Mouse (Mus musculus) midbrain, embryonic 12.5 days (tissue): ENCODE data around the gene Mrto4. TPM values are rescaled to one million over a fixed set of nuclear protein-coding genes. Genes with fewer than 3 reads are reported as not detected.
"Not testable (repeated sequence)": the region's sequence is repeated elsewhere in the genome, so short reads cannot be mapped to it uniquely, and the experiment has no call there.

ENCODE experiments used
- ATAC-seq: fragments of 200-750 bp; cut with Nextera tagmentation; 2 replicates; pipeline ENCODE4 v1.8.0; 2017; ENCODE audit warnings: low read depth, moderate TSS enrichment, moderate library complexity; ENCODE audit not compliant: low FRiP score
- H3K27ac ChIP-seq: fragments of 300-500 bp; sonication (generic); replicated peaks from 2 replicates; pipeline ENCODE4 v1.5.1; 2016; ENCODE audit warnings: mild to moderate bottlenecking
- H3K27me3 ChIP-seq: fragments of 300-500 bp; sonication (generic); 2 replicates; pipeline ENCODE4 v1.6.1; 2016; ENCODE audit warnings: mild to moderate bottlenecking
- H3K36me3 ChIP-seq: fragments of 300-500 bp; sonication (generic); 2 replicates; pipeline ENCODE4 v1.6.1; 2016
- H3K4me1 ChIP-seq: fragments of 300-500 bp; sonication (generic); 2 replicates; pipeline ENCODE4 v1.6.1; 2016
- H3K4me2 ChIP-seq: fragments of 300-500 bp; sonication (generic); replicated peaks from 2 replicates; pipeline ENCODE4 v1.6.1; 2016; ENCODE audit warnings: mild to moderate bottlenecking, moderate library complexity
- H3K4me3 ChIP-seq: fragments of 300-500 bp; sonication (generic); 2 replicates; pipeline ENCODE4 v1.5.1; 2016; ENCODE audit warnings: mild to moderate bottlenecking
- H3K9ac ChIP-seq: fragments of 300-500 bp; sonication (generic); replicated peaks from 2 replicates; pipeline ENCODE4 v1.6.1; 2016; ENCODE audit warnings: mild to moderate bottlenecking, moderate library complexity
- H3K9me3 ChIP-seq: fragments of 300-500 bp; sonication (generic); 2 replicates; pipeline ENCODE4 v1.6.1; 2016; ENCODE audit warnings: mild to moderate bottlenecking
- WGBS: fragments of 180-500 bp; shearing (Covaris S2); methylation state at CpG from one replicate; pipeline ENCODE4 v1.1.7; 2016; 5-methylcytosine and 5-hydroxymethylcytosine counted together
- polyA plus RNA-seq: library from polyadenylated mRNA; unstranded; fragments of >200 nt; fragmentation: Nextera tagmentation; extraction: Ambion mirVana; gene quantifications from 2 replicates; pipeline ENCODE4 v1.2.1, GENCODE M21; 2016

Mrto4 gene
- 106 TPM in 2 replicates for polyA plus RNA-seq

- H3K9me3 ChIP-seq, result no peaks in the 10 kb centered on the region
- H3K9ac ChIP-seq, result peak within 1 kb of the TSS; percentile 86
- under 1% methylated on average over 64 of the region's 64 CpGs for WGBS
- H3K27ac ChIP-seq, result peak within 1 kb of the TSS; percentile 96
- H3K4me3 ChIP-seq, result peak within 1 kb of the TSS; percentile 83
- peaks cover 55% of the 10 kb centered on the region for H3K36me3 ChIP-seq
- no peaks in the 10 kb centered on the region for H3K27me3 ChIP-seq
- peaks cover 19% of the 10 kb centered on the region for H3K4me1 ChIP-seq
- ATAC-seq, result peak; percentile 96
- H3K4me2 ChIP-seq, result peak within 1 kb of the TSS; percentile 83
Observed at GRCm38 (mm10) chr4:139351931-139352711, at the start of gene Mrto4, which contains the start of the genes Emc1 and Ubr4. Gene Mrto4, minus strand, starts transcription at chr4:139352576. Gene Emc1, plus strand, starts transcription at chr4:139352587. Gene Ubr4, plus strand, starts transcription at chr4:139352609.

GRCm38 (mm10) chr4:139400487-139400886 is 48.1 kb upstream of the Mrto4 start:
- no peaks in the 10 kb centered on the region for H3K4me1 ChIP-seq
- H3K4me2 ChIP-seq, result no peak overlapping the region
- no peaks in the 10 kb centered on the region for H3K27me3 ChIP-seq
- no peaks in the 10 kb centered on the region for H3K9me3 ChIP-seq
- H3K9ac ChIP-seq, result no peak overlapping the region
- peaks cover 96% of the 10 kb centered on the region for H3K36me3 ChIP-seq
- no peak for ATAC-seq
- H3K4me3 ChIP-seq, result no peak overlapping the region
- no peak overlapping the region for H3K27ac ChIP-seq
- 86% methylated on average over 5 of the region's 5 CpGs for WGBS

GRCm38 (mm10) chr4:139395431-139395830 is 43.1 kb upstream of the Mrto4 start:
- Histone ChIP-seq H3K9ac (no peak overlapping the region), H3K27me3 (no peaks in the 10 kb centered on the region), H3K4me3 (no peak overlapping the region), H3K36me3 (peaks cover 95% of the 10 kb centered on the region), H3K4me1 (no peaks in the 10 kb centered on the region), H3K9me3 (no peaks in the 10 kb centered on the region), H3K4me2 (no peak overlapping the region), H3K27ac (no peak overlapping the region)
- WGBS, result 86% methylated on average over 2 of the region's 2 CpGs
- no peak for ATAC-seq

- WGBS, result 89% methylated on average over 4 of the region's 4 CpGs
- Histone ChIP-seq H3K27ac (no peak overlapping the region), H3K36me3 (peaks cover 54% of the 10 kb centered on the region), H3K9me3 (no peaks in the 10 kb centered on the region), H3K4me2 (no peak overlapping the region), H3K27me3 (no peaks in the 10 kb centered on the region), H3K4me3 (no peak overlapping the region), H3K4me1 (no peaks in the 10 kb centered on the region), H3K9ac (no peak overlapping the region)
- no peak for ATAC-seq
Observed at GRCm38 (mm10) chr4:139389557-139389956, 37.2 kb upstream of the Mrto4 start.

- no peak overlapping the region for H3K9ac ChIP-seq
- no peak for ATAC-seq
- 63% methylated on average over 6 of the region's 6 CpGs for whole genome bisulfite sequencing
- H3K4me1 ChIP-seq, result peaks cover 12% of the 10 kb centered on the region
- no peak overlapping the region for H3K4me2 ChIP-seq
- H3K27me3 ChIP-seq, result no peaks in the 10 kb centered on the region
- H3K36me3 ChIP-seq, result peaks cover 30% of the 10 kb centered on the region
- H3K27ac ChIP-seq, result no peak overlapping the region
- H3K9me3 ChIP-seq, result no peaks in the 10 kb centered on the region
- no peak overlapping the region for H3K4me3 ChIP-seq
Observed at GRCm38 (mm10) chr4:139386869-139387319, 34.5 kb upstream of the Mrto4 start.

GRCm38 (mm10) chr4:139385841-139386240 is 33.5 kb upstream of the Mrto4 start:
- not testable (repeated sequence) for H3K9ac ChIP-seq, H3K27me3 ChIP-seq, ATAC-seq, H3K27ac ChIP-seq, H3K4me2 ChIP-seq, H3K4me3 ChIP-seq, H3K9me3 ChIP-seq
- 93% methylated on average over 5 of the region's 5 CpGs for WGBS
- peaks cover 19% of the 10 kb centered on the region for H3K36me3 ChIP-seq
- peaks cover 20% of the 10 kb centered on the region for H3K4me1 ChIP-seq

- H3K36me3 ChIP-seq, result peaks cover 8% of the 10 kb centered on the region
- H3K4me2 ChIP-seq, result peak overlapping the region; percentile 98
- 87% methylated on average over 7 of the region's 7 CpGs for WGBS
- H3K4me1 ChIP-seq, result peaks cover 26% of the 10 kb centered on the region
- H3K27me3 ChIP-seq, result no peaks in the 10 kb centered on the region
- no peaks in the 10 kb centered on the region for H3K9me3 ChIP-seq
- ATAC-seq, result no peak
- no peak overlapping the region for H3K27ac ChIP-seq
- no peak overlapping the region for H3K4me3 ChIP-seq
- H3K9ac ChIP-seq, result 0 out of 2 replicates have a peak overlapping the region, but pooled peaks have one; percentile 21
Observed at GRCm38 (mm10) chr4:139382231-139382630, 29.9 kb upstream of the Mrto4 start.

GRCm38 (mm10) chr4:139381452-139381845 is 29.1 kb upstream of the Mrto4 start:
- Histone ChIP-seq H3K4me2 (peak overlapping the region; percentile 98), H3K27ac (no peak overlapping the region), H3K27me3 (no peaks in the 10 kb centered on the region), H3K4me1 (peaks cover 26% of the 10 kb centered on the region), H3K4me3 (peak overlapping the region; percentile 91), H3K36me3 (peaks cover 12% of the 10 kb centered on the region), H3K9ac (peak overlapping the region; percentile 90), H3K9me3 (no peaks in the 10 kb centered on the region)
- no peak for ATAC-seq
- WGBS, result 57% methylated on average over 4 of the region's 4 CpGs

- no peak; the same call in none of the 2 replicates for ATAC-seq
- peak overlapping the region; percentile 90 for H3K9ac ChIP-seq
Observed at GRCm38 (mm10) chr4:139380775-139381451, 28.5 kb upstream of the Mrto4 start.

GRCm38 (mm10) chr4:139380207-139380748 is 27.9 kb upstream of the Mrto4 start:
- peak overlapping the region; percentile 81 for H3K27ac ChIP-seq
- no peaks in the 10 kb centered on the region for H3K9me3 ChIP-seq
- H3K36me3 ChIP-seq, result peaks cover 22% of the 10 kb centered on the region
- H3K4me1 ChIP-seq, result peaks cover 26% of the 10 kb centered on the region
- peak overlapping the region; percentile 98 for H3K4me2 ChIP-seq
- peak overlapping the region; percentile 91 for H3K4me3 ChIP-seq
- under 1% methylated on average over 54 of the region's 54 CpGs for WGBS
- peak overlapping the region; percentile 90 for H3K9ac ChIP-seq
- no peaks in the 10 kb centered on the region for H3K27me3 ChIP-seq
- ATAC-seq, result peak; percentile 95

More at GRCm38 (mm10) chr4:139380775-139381451, 28.5 kb upstream of the Mrto4 start:
- peaks cover 26% of the 10 kb centered on the region for H3K4me1 ChIP-seq
- no peaks in the 10 kb centered on the region for H3K27me3 ChIP-seq
- peaks cover 16% of the 10 kb centered on the region for H3K36me3 ChIP-seq
- peak overlapping the region; percentile 81 for H3K27ac ChIP-seq
- H3K9me3 ChIP-seq, result no peaks in the 10 kb centered on the region
- H3K4me2 ChIP-seq, result peak overlapping the region; percentile 98
- 5% methylated on average over 37 of the region's 44 CpGs for WGBS
- H3K4me3 ChIP-seq, result peak overlapping the region; percentile 91

- WGBS, result 18% methylated on average over 8 of the region's 8 CpGs
- no peak for ATAC-seq
- peak overlapping the region; percentile 91 for H3K4me3 ChIP-seq
Observed at GRCm38 (mm10) chr4:139379719-139380118, 27.3 kb upstream of the Mrto4 start.

GRCm38 (mm10) chr4:139373531-139373930 is 21.2 kb upstream of the Mrto4 start:
- Histone ChIP-seq H3K9ac (no peak overlapping the region), H3K4me3 (no peak overlapping the region), H3K4me2 (no peak overlapping the region), H3K27me3 (no peaks in the 10 kb centered on the region), H3K9me3 (no peaks in the 10 kb centered on the region), H3K27ac (no peak overlapping the region), H3K4me1 (no peaks in the 10 kb centered on the region), H3K36me3 (peaks cover 87% of the 10 kb centered on the region)
- 92% methylated on average over 10 of the region's 10 CpGs for WGBS
- ATAC-seq, result no peak

More at GRCm38 (mm10) chr4:139379719-139380118, 27.3 kb upstream of the Mrto4 start:
- Histone ChIP-seq H3K27ac (peak overlapping the region; percentile 74), H3K4me1 (peaks cover 26% of the 10 kb centered on the region), H3K36me3 (peaks cover 28% of the 10 kb centered on the region), H3K4me2 (peak overlapping the region; percentile 98), H3K9ac (peak overlapping the region; percentile 78), H3K9me3 (no peaks in the 10 kb centered on the region), H3K27me3 (no peaks in the 10 kb centered on the region)
